Mouse (Mus musculus) kidney, adult 2 months (tissue): ENCODE measurements around the gene Gm45711.

Source experiments
- CTCF ChIP-seq: fragments of 200-500 bp; conservative IDR thresholded peaks from 2 replicates; pipeline ENCODE4 v1.5.1; 2011; ENCODE audit warnings: low read depth, mild to moderate bottlenecking, control low read depth, low read length, moderate library complexity, mixed read lengths; ENCODE audit not compliant: insufficient read depth, insufficient read length
- POLR2A ChIP-seq: fragments of 200-500 bp; IDR thresholded peaks from one replicate; pipeline ENCODE4 v1.6.1; 2011; ENCODE audit warnings: low read depth, low read length, control low read depth

DNA sequence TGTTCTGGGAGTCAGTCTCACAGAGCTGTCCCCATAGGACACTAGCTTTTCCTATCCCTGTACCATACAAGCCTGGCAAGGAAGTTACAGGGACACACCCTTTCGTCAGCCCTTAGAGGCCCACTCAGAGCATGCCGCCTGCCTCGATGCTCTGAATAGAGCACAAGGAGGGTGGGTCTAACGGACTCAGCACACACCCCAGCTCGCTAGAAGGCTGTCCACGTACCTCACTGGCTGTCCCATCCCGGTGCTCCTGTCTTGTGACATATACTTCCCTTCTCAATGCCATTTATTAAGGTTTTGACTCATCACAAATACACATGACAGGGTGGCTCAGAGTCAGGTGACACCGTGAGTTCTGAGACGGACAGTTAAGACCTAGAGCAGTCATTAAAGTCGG lies 44.6 kb upstream of the Gm45711 start:
- TF ChIP-seq POLR2A (no peak), CTCF (no peak)
